Mouse (Mus musculus): ENCODE measurements around the gene Gulp1. TPM values are rescaled to one million over a fixed set of nuclear protein-coding genes. Genes with fewer than 3 reads are reported as not detected.

Gene Gulp1
- polyA plus RNA-seq, 1 experiment from 2014 or later, result 41.4 TPM

- Histone ChIP-seq H3K4me2 (ENCODE audit: low read depth, low read length) (no peak overlapping the region), H3K27me3 (ENCODE audit: control insufficient read depth, insufficient read depth, low read length) (no peaks in the 10 kb centered on the region), H3K27ac (replicated peaks; ENCODE audit: low read depth, low read length) (no peak overlapping the region), H3K4me3 (ENCODE audit: low read depth, low read length) (no peak overlapping the region), H3K9ac (replicated peaks; ENCODE audit: low read length) (no peak overlapping the region), H3K4me1 (ENCODE audit: control insufficient read depth, insufficient read depth, low read length) (no peaks in the 10 kb centered on the region), H3K9me3 (replicated peaks; ENCODE audit: control insufficient read depth, low read length) (no peaks in the 10 kb centered on the region), H3K36me3 (replicated peaks; ENCODE audit: control insufficient read depth, insufficient read depth, low read depth, low read length) (no peaks in the 10 kb centered on the region)
- no peak for ATAC-seq (replicated peaks; ENCODE audit: insufficient number of reproducible peaks, low FRiP score, low TSS enrichment, low read depth)
- DNase-seq (ENCODE audit: low spot score), result peak; percentile 79
- WGBS, result 7% methylated on average over 2 of the region's 2 CpGs
Measured at GRCm38 (mm10) chr1:44745711-44746110, 194.4 kb downstream of the Gulp1 start.

GRCm38 (mm10) chr1:44750731-44751730 is 199.7 kb downstream of the Gulp1 start:
- DNase-seq (ENCODE audit: low spot score) (peak; percentile 76), ATAC-seq (replicated peaks; ENCODE audit: insufficient number of reproducible peaks, low FRiP score, low TSS enrichment, low read depth) (0 out of 2 replicates have a peak, but pooled peaks have one; percentile 9)
- Histone ChIP-seq H3K4me2 (ENCODE audit: low read depth, low read length) (no peak overlapping the region), H3K4me1 (ENCODE audit: control insufficient read depth, insufficient read depth, low read length) (no peaks in the 10 kb centered on the region), H3K36me3 (replicated peaks; ENCODE audit: control insufficient read depth, insufficient read depth, low read depth, low read length) (no peaks in the 10 kb centered on the region), H3K9me3 (replicated peaks; ENCODE audit: control insufficient read depth, low read length) (no peaks in the 10 kb centered on the region), H3K9ac (replicated peaks; ENCODE audit: low read length) (no peak overlapping the region), H3K4me3 (ENCODE audit: low read depth, low read length) (no peak overlapping the region), H3K27ac (replicated peaks; ENCODE audit: low read depth, low read length) (0 out of 2 replicates have a peak overlapping the region, but pooled peaks have one; percentile 28), H3K27me3 (ENCODE audit: control insufficient read depth, insufficient read depth, low read length) (no peaks in the 10 kb centered on the region)
- 36% methylated on average over 5 of the region's 5 CpGs for WGBS

- 55% methylated on average over 1 of the region's 1 CpGs for WGBS
- no peaks in the 10 kb centered on the region for H3K36me3 ChIP-seq (replicated peaks; ENCODE audit: control insufficient read depth, insufficient read depth, low read depth, low read length)
- H3K9ac ChIP-seq (replicated peaks; ENCODE audit: low read length), result no peak overlapping the region
- ATAC-seq (replicated peaks; ENCODE audit: insufficient number of reproducible peaks, low FRiP score, low TSS enrichment, low read depth), result no peak
- DNase-seq (ENCODE audit: low spot score), result no peak
- no peaks in the 10 kb centered on the region for H3K27me3 ChIP-seq (ENCODE audit: control insufficient read depth, insufficient read depth, low read length)
- H3K4me3 ChIP-seq (ENCODE audit: low read depth, low read length), result no peak overlapping the region
- H3K4me2 ChIP-seq (ENCODE audit: low read depth, low read length), result no peak overlapping the region
- H3K9me3 ChIP-seq (replicated peaks; ENCODE audit: control insufficient read depth, low read length), result no peaks in the 10 kb centered on the region
- no peak overlapping the region for H3K27ac ChIP-seq (replicated peaks; ENCODE audit: low read depth, low read length)
- no peaks in the 10 kb centered on the region for H3K4me1 ChIP-seq (ENCODE audit: control insufficient read depth, insufficient read depth, low read length)
Measured at GRCm38 (mm10) chr1:44778251-44778650, 226.9 kb downstream of the Gulp1 start.

- Histone ChIP-seq H3K9ac (replicated peaks; ENCODE audit: low read length) (no peak overlapping the region), H3K4me3 (ENCODE audit: low read depth, low read length) (no peak overlapping the region), H3K4me2 (ENCODE audit: low read depth, low read length) (no peak overlapping the region), H3K36me3 (replicated peaks; ENCODE audit: control insufficient read depth, insufficient read depth, low read depth, low read length) (no peaks in the 10 kb centered on the region), H3K9me3 (replicated peaks; ENCODE audit: control insufficient read depth, low read length) (no peaks in the 10 kb centered on the region), H3K27ac (replicated peaks; ENCODE audit: low read depth, low read length) (no peak overlapping the region), H3K27me3 (ENCODE audit: control insufficient read depth, insufficient read depth, low read length) (no peaks in the 10 kb centered on the region), H3K4me1 (ENCODE audit: control insufficient read depth, insufficient read depth, low read length) (no peaks in the 10 kb centered on the region)
- no peak for ATAC-seq (replicated peaks; ENCODE audit: insufficient number of reproducible peaks, low FRiP score, low TSS enrichment, low read depth)
- 69% methylated on average over 4 of the region's 4 CpGs for WGBS
- no peak for DNase-seq (ENCODE audit: low spot score)
Measured at GRCm38 (mm10) chr1:44803594-44804372, 252.5 kb downstream of the Gulp1 start.

GRCm38 (mm10) chr1:44806368-44806767 is 255.1 kb downstream of the Gulp1 start:
- Histone ChIP-seq H3K27ac (replicated peaks; ENCODE audit: low read depth, low read length) (no peak overlapping the region), H3K36me3 (replicated peaks; ENCODE audit: control insufficient read depth, insufficient read depth, low read depth, low read length) (no peaks in the 10 kb centered on the region), H3K4me1 (ENCODE audit: control insufficient read depth, insufficient read depth, low read length) (no peaks in the 10 kb centered on the region), H3K4me3 (ENCODE audit: low read depth, low read length) (no peak overlapping the region), H3K27me3 (ENCODE audit: control insufficient read depth, insufficient read depth, low read length) (no peaks in the 10 kb centered on the region), H3K4me2 (ENCODE audit: low read depth, low read length) (no peak overlapping the region), H3K9me3 (replicated peaks; ENCODE audit: control insufficient read depth, low read length) (no peaks in the 10 kb centered on the region), H3K9ac (replicated peaks; ENCODE audit: low read length) (no peak overlapping the region)
- DNase-seq (ENCODE audit: low spot score) (no peak), ATAC-seq (replicated peaks; ENCODE audit: insufficient number of reproducible peaks, low FRiP score, low TSS enrichment, low read depth) (no peak)

GRCm38 (mm10) chr1:44810336-44810735 is 259.0 kb downstream of the Gulp1 start:
- 85% methylated on average over 2 of the region's 2 CpGs for WGBS

GRCm38 (mm10) chr1:44833934-44834333 is 282.6 kb downstream of the Gulp1 start:
- Histone ChIP-seq H3K36me3 (replicated peaks; ENCODE audit: control insufficient read depth, insufficient read depth, low read depth, low read length) (no peaks in the 10 kb centered on the region), H3K9me3 (replicated peaks; ENCODE audit: control insufficient read depth, low read length) (no peaks in the 10 kb centered on the region), H3K4me1 (ENCODE audit: control insufficient read depth, insufficient read depth, low read length) (no peaks in the 10 kb centered on the region), H3K4me3 (ENCODE audit: low read depth, low read length) (no peak overlapping the region), H3K4me2 (ENCODE audit: low read depth, low read length) (no peak overlapping the region), H3K27ac (replicated peaks; ENCODE audit: low read depth, low read length) (no peak overlapping the region), H3K27me3 (ENCODE audit: control insufficient read depth, insufficient read depth, low read length) (no peaks in the 10 kb centered on the region), H3K9ac (replicated peaks; ENCODE audit: low read length) (no peak overlapping the region)
- 74% methylated on average over 4 of the region's 4 CpGs for WGBS
- peak; percentile 5 for DNase-seq (ENCODE audit: low spot score)
- ATAC-seq (replicated peaks; ENCODE audit: insufficient number of reproducible peaks, low FRiP score, low TSS enrichment, low read depth), result no peak

More at GRCm38 (mm10) chr1:44810336-44810735, 259.0 kb downstream of the Gulp1 start:
- H3K9ac ChIP-seq (replicated peaks; ENCODE audit: low read length), result no peak overlapping the region
- DNase-seq (ENCODE audit: low spot score) (no peak), ATAC-seq (replicated peaks; ENCODE audit: insufficient number of reproducible peaks, low FRiP score, low TSS enrichment, low read depth) (no peak)
- H3K4me2 ChIP-seq (ENCODE audit: low read depth, low read length), result no peak overlapping the region
- no peak overlapping the region for H3K4me3 ChIP-seq (ENCODE audit: low read depth, low read length)
- H3K27me3 ChIP-seq (ENCODE audit: control insufficient read depth, insufficient read depth, low read length), result no peaks in the 10 kb centered on the region
- no peaks in the 10 kb centered on the region for H3K4me1 ChIP-seq (ENCODE audit: control insufficient read depth, insufficient read depth, low read length)
- H3K36me3 ChIP-seq (replicated peaks; ENCODE audit: control insufficient read depth, insufficient read depth, low read depth, low read length), result no peaks in the 10 kb centered on the region
- H3K9me3 ChIP-seq (replicated peaks; ENCODE audit: control insufficient read depth, low read length), result no peaks in the 10 kb centered on the region
- no peak overlapping the region for H3K27ac ChIP-seq (replicated peaks; ENCODE audit: low read depth, low read length)
